Mouse (Mus musculus): ENCODE measurements around the gene Hoxd13. TPM values are rescaled to one million over a fixed set of nuclear protein-coding genes. Genes with fewer than 3 reads are reported as not detected.
A peak's percentile ranks its signal among the peaks of the same experiment; 100 is the strongest.

Hoxd13 gene
- polyA plus RNA-seq, 1 experiment from 2014 or later: 59.8 TPM

DNA sequence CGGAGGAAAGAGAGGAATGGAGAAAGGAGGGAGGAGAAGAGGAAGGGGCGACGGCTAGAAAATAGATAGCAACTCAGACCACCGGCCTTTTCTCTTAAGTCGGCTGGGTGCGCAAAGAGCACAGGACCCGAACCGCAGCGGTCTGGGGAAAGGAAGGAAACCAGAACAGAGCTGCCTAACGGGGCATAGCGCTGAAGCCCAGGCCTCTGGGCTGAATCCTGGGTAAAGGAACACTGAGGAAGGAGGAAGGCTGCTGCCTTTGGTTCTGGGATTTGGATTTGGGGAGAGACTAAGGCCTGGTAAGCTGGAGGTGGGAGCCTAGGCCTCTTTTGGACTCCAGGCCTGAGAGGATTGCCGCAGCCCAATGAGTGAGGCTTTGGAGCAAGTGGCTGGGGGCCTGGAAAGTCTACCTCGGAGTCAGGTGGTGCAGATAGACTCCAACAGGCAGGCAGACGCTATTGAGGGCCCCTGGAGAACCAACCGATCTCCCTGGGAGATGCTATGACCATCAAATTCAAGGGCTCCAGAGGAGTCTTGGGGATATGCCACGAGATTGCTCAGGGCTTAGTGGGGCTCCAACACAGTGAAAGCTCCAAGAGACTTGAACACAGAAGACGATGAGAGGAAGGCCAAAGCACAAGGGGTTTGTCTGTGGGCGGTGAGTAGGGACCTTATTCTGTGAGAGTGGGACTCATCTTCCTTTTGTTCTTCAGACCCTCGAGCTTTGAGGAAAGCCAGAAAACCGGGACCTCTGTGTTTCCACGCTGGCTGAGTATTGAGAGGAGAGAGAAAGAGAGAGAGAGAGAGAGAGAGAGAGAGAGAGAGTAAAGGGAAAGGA is 12.7 kb downstream of the Hoxd13 start:
- Histone ChIP-seq H3K4me1 (ENCODE audit: control insufficient read depth, insufficient read depth, low read length) (peaks cover 18% of the 10 kb centered on the region), H3K4me2 (ENCODE audit: low read depth, severe bottlenecking) (peak overlapping the region; percentile 47), H3K9ac (ENCODE audit: low read length) (peak overlapping the region; percentile 97), H3K4me3 (ENCODE audit: low read depth, low read length) (peak overlapping the region; percentile 77), H3K9me3 (ENCODE audit: control insufficient read depth, low read length) (no peaks in the 10 kb centered on the region), H3K36me3 (ENCODE audit: control insufficient read depth, insufficient read depth, low read length) (no peaks in the 10 kb centered on the region), H3K27ac (replicated peaks; ENCODE audit: low read depth, low read length) (peak overlapping the region; percentile 95), H3K27me3 (ENCODE audit: control insufficient read depth, insufficient read depth, low read length) (peaks cover 16% of the 10 kb centered on the region)
- ATAC-seq (ENCODE audit: insufficient number of reproducible peaks, low FRiP score, low TSS enrichment, low read depth) (no peak), DNase-seq (ENCODE audit: low spot score) (peak; percentile 68)
- 2% methylated on average over 21 of the region's 21 CpGs for WGBS

DNA sequence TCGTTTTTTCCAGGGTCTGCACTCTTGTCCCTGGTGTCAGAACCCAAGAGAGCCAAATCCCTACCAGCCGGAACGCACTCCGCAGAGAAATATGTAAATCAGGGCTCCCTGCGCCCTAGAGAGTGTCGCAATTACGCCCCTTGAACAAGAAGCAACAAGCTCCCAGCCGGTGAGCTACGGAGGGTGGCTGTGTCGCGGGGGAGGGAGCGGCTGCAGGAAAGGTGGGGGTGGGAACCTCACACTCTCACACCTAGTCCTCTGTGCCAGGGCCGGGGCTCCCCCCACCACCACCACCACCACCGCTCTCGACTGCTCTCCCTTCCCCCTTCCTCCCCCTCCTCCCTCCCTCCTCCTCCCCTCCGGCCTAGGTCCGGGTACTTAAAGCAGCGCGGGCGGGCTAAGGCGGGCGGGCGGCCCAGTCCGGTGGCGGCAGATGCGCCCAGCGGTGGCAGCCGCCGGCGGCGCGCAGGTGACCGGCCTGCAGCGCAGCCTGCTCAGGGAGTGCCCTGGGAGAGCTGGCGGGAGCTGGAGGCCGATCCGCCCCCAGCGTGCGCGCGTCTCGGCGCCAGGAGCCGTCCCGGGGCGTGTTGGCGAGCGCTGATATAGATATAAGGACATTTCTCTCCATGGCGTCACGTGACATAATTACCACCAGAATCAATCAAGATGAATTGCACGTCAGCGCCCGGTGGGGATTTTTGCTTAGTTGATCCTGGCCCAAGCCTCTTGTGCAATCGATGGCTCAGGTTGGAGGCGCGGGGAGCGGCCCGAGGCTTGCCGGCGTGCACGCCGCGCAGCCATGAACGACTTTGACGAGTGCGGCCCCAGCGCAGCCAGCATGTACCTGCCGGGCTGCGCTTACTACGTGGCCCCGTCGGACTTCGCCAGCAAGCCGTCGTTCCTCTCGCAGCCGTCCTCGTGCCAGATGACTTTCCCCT is 13.8 kb downstream of the Hoxd13 start:
- Histone ChIP-seq H3K9ac (ENCODE audit: low read length) (peak overlapping the region; percentile 97), H3K27me3 (ENCODE audit: control insufficient read depth, insufficient read depth, low read length) (peaks cover 16% of the 10 kb centered on the region), H3K36me3 (ENCODE audit: control insufficient read depth, insufficient read depth, low read length) (no peaks in the 10 kb centered on the region), H3K9me3 (ENCODE audit: control insufficient read depth, low read length) (no peaks in the 10 kb centered on the region), H3K4me3 (ENCODE audit: low read depth, low read length) (peak overlapping the region; percentile 77), H3K4me2 (ENCODE audit: low read depth, severe bottlenecking) (peak overlapping the region; percentile 47), H3K4me1 (ENCODE audit: control insufficient read depth, insufficient read depth, low read length) (peaks cover 18% of the 10 kb centered on the region), H3K27ac (replicated peaks; ENCODE audit: low read depth, low read length) (peak overlapping the region; percentile 95)
- DNase-seq (ENCODE audit: low spot score) (peak; percentile 87), ATAC-seq (ENCODE audit: insufficient number of reproducible peaks, low FRiP score, low TSS enrichment, low read depth) (peak; percentile 61)
- under 1% methylated on average over 78 of the region's 78 CpGs for WGBS

DNA sequence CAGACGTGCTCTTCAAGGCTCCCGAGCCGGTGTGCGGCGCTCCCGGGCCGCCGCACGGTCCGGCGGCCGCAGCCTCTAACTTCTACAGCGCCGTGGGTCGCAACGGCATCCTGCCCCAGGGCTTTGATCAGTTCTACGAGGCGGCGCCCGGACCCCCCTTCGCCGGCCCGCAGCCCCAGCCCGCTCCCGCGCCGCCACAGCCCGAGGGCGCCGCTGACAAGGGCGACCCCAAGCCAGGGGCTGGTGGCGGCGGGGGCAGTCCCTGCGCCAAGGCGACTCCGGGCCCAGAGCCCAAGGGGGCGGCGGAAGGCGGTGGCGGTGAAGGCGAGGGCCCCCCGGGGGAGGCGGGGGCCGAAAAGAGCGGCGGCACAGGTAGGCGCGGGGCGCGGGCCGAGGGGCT is 14.7 kb downstream of the Hoxd13 start:
- 0% methylated on average over 34 of the region's 51 CpGs for WGBS
- H3K9ac ChIP-seq (ENCODE audit: low read length): peak overlapping the region; percentile 97
- H3K9me3 ChIP-seq (ENCODE audit: control insufficient read depth, low read length): no peaks in the 10 kb centered on the region
- H3K36me3 ChIP-seq (ENCODE audit: control insufficient read depth, insufficient read depth, low read length): no peaks in the 10 kb centered on the region
- DNase-seq (ENCODE audit: low spot score) (peak; percentile 72), ATAC-seq (ENCODE audit: insufficient number of reproducible peaks, low FRiP score, low TSS enrichment, low read depth) (no peak)
- peak overlapping the region; percentile 77 for H3K4me3 ChIP-seq (ENCODE audit: low read depth, low read length)
- H3K27me3 ChIP-seq (ENCODE audit: control insufficient read depth, insufficient read depth, low read length): peaks cover 18% of the 10 kb centered on the region
- peaks cover 23% of the 10 kb centered on the region for H3K4me1 ChIP-seq (ENCODE audit: control insufficient read depth, insufficient read depth, low read length)
- peak overlapping the region; percentile 95 for H3K27ac ChIP-seq (replicated peaks; ENCODE audit: low read depth, low read length)
- H3K4me2 ChIP-seq (ENCODE audit: low read depth, severe bottlenecking): peak overlapping the region; percentile 47

DNA sequence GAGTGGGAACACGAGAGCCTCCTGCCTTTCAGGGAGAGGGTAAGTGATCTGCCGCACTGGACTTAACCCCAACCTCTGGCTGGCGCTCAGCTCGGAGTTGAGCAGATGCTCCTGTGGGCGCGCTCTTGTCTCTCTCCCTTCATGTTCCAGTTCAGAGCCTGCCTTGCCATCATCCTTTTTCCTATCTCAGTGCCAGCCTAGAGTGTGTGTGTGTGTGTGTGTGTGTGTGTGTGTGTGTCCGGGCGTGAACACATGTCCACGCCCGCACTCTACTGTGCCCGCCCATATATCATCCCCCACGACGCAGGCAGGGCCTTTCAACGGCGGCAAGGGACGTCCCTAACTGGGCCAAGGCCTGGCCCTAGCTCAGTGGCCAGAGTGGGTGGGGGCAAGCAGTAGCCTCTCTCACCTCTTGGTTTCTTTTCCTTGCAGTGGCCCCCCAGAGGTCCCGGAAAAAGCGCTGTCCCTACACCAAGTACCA is 15.4 kb downstream of the Hoxd13 start:
- Histone ChIP-seq H3K4me2 (ENCODE audit: low read depth, severe bottlenecking) (peak overlapping the region; percentile 47), H3K36me3 (ENCODE audit: control insufficient read depth, insufficient read depth, low read length) (no peaks in the 10 kb centered on the region), H3K9ac (ENCODE audit: low read length) (peak overlapping the region; percentile 97), H3K4me1 (ENCODE audit: control insufficient read depth, insufficient read depth, low read length) (peaks cover 24% of the 10 kb centered on the region), H3K27ac (replicated peaks; ENCODE audit: low read depth, low read length) (peak overlapping the region; percentile 95), H3K4me3 (ENCODE audit: low read depth, low read length) (peak overlapping the region; percentile 77), H3K27me3 (ENCODE audit: control insufficient read depth, insufficient read depth, low read length) (peaks cover 22% of the 10 kb centered on the region), H3K9me3 (ENCODE audit: control insufficient read depth, low read length) (no peaks in the 10 kb centered on the region)
- ATAC-seq (ENCODE audit: insufficient number of reproducible peaks, low FRiP score, low TSS enrichment, low read depth) (peak; percentile 4; the same call in 1 of the 2 replicates), DNase-seq (ENCODE audit: low spot score) (peak; percentile 72)
- WGBS: 0% methylated on average over 18 of the region's 18 CpGs

DNA sequence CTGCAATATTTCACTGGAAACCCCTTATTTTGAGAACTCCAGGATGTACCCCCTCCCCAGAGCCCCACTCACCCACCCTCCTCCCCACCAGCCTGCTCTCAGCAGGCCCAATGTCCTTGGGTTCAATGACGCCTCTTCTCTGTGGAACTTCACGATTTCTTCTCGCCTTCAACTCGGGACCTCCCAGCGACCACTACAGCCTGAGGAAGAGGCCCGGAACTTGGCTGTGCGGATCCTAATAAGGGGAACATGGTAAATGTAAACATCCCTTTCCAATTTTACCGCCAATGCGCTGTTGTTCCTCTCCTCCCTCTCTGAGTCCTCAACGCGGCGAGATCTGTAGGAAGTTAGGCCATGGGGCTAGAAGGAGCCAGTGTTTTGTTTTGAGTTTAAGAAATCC is 16.0 kb downstream of the Hoxd13 start:
- H3K27me3 ChIP-seq (ENCODE audit: control insufficient read depth, insufficient read depth, low read length): peaks cover 22% of the 10 kb centered on the region
- peak overlapping the region; percentile 95 for H3K27ac ChIP-seq (replicated peaks; ENCODE audit: low read depth, low read length)
- ATAC-seq (ENCODE audit: insufficient number of reproducible peaks, low FRiP score, low TSS enrichment, low read depth): no peak
- H3K4me1 ChIP-seq (ENCODE audit: control insufficient read depth, insufficient read depth, low read length): peaks cover 24% of the 10 kb centered on the region
- H3K9me3 ChIP-seq (ENCODE audit: control insufficient read depth, low read length): no peaks in the 10 kb centered on the region
- H3K9ac ChIP-seq (ENCODE audit: low read length): peak overlapping the region; percentile 97
- no peaks in the 10 kb centered on the region for H3K36me3 ChIP-seq (ENCODE audit: control insufficient read depth, insufficient read depth, low read length)
- H3K4me3 ChIP-seq (ENCODE audit: low read depth, low read length): peak overlapping the region; percentile 77
- DNase-seq (ENCODE audit: low spot score): peak; percentile 60
- peak overlapping the region; percentile 47 for H3K4me2 ChIP-seq (ENCODE audit: low read depth, severe bottlenecking)
- WGBS: 2% methylated on average over 12 of the region's 12 CpGs

DNA sequence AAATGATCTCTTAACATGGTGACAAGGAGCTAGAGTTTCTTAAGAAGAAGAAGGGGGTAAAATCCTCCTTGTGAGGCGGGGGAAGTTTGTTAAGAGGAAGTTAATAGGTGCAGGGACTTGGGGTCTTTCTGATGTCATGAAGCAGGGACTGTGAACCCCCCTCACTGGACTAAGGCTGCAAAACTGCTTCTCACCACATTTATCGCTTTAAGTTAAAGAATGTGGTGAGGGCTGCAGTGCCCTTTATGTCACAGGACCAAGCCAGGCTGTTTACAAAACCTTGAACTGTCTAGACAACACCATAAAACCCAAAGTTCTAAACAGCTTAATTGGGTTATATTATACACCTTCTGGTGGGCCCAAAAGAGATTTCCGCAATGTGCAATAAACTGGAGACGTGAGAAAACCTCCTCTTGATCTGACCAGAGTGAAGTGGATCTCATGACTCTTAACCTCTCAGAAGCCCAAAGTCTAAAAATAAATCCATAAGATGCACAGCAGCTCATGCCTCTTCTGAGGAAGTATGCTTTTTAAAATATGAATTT is 17.0 kb downstream of the Hoxd13 start:
- H3K4me3 ChIP-seq (ENCODE audit: low read depth, low read length): peak overlapping the region; percentile 77
- H3K27ac ChIP-seq (replicated peaks; ENCODE audit: low read depth, low read length): peak overlapping the region; percentile 95
- WGBS: under 1% methylated on average over 4 of the region's 4 CpGs
- ATAC-seq (ENCODE audit: insufficient number of reproducible peaks, low FRiP score, low TSS enrichment, low read depth) (no peak), DNase-seq (ENCODE audit: low spot score) (peak; percentile 63)
- H3K9ac ChIP-seq (ENCODE audit: low read length): peak overlapping the region; percentile 97
- peak overlapping the region; percentile 47 for H3K4me2 ChIP-seq (ENCODE audit: low read depth, severe bottlenecking)
- peaks cover 22% of the 10 kb centered on the region for H3K27me3 ChIP-seq (ENCODE audit: control insufficient read depth, insufficient read depth, low read length)
- H3K36me3 ChIP-seq (ENCODE audit: control insufficient read depth, insufficient read depth, low read length): no peaks in the 10 kb centered on the region
- peaks cover 19% of the 10 kb centered on the region; the same call in 1 of the 2 replicates for H3K4me1 ChIP-seq (ENCODE audit: control insufficient read depth, insufficient read depth, low read length)
- no peaks in the 10 kb centered on the region for H3K9me3 ChIP-seq (ENCODE audit: control insufficient read depth, low read length)

DNA sequence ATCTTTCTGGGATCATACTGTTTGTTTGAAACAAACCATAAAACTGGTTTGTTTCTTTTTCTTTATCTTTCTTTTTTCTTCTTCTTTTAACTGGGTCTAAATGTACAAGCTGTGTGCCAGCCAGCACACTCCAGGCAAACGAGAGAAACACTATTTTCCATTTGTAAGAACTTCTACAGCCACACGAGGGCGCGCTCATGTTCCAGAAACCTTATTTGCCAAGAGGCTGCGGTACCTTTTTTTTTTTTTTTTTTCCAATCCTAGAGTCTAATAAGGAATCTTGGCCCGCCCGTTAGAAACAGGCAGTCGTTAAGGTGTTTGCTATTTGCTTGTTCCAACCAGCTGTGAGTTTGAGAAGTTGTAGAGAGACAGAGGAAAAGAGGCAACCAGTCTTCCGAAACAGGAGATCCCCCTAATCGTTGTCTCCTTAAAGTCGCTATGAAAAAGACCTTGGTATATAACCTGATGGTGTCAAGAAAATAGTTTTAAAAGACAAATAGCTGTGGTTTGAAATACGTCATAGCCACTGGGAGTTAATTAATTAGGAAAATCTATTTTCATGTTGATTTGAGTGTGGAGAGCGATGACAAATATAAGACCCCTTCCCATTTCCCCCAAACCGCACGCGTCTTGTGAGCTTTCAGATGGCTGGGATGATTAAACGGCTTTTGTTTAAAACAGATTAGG is 18.3 kb downstream of the Hoxd13 start:
- Histone ChIP-seq H3K4me3 (ENCODE audit: low read depth, low read length) (peak overlapping the region; percentile 66), H3K9me3 (ENCODE audit: control insufficient read depth, low read length) (no peaks in the 10 kb centered on the region), H3K4me2 (ENCODE audit: low read depth, severe bottlenecking) (peak overlapping the region; percentile 90), H3K9ac (ENCODE audit: low read length) (peak overlapping the region; percentile 98), H3K4me1 (ENCODE audit: control insufficient read depth, insufficient read depth, low read length) (peaks cover 24% of the 10 kb centered on the region; the same call in 1 of the 2 replicates), H3K27ac (replicated peaks; ENCODE audit: low read depth, low read length) (peak overlapping the region; percentile 97), H3K36me3 (ENCODE audit: control insufficient read depth, insufficient read depth, low read length) (no peaks in the 10 kb centered on the region), H3K27me3 (ENCODE audit: control insufficient read depth, insufficient read depth, low read length) (peaks cover 20% of the 10 kb centered on the region)
- peak; percentile 91 for DNase-seq (ENCODE audit: low spot score)
- no peak for ATAC-seq (ENCODE audit: insufficient number of reproducible peaks, low FRiP score, low TSS enrichment, low read depth)
- WGBS: 2% methylated on average over 17 of the region's 17 CpGs

Measured in limb, embryonic 11.5 days (tissue).